Mouse (Mus musculus) B cell, adult 2 months (primary cell): ENCODE data around the gene Dock6.
"Not testable (repeated sequence)": the region's sequence is repeated elsewhere in the genome, so short reads cannot be mapped to it uniquely, and the experiment has no call there.

Experiments used
- DNase-seq, 2 experiments: peaks; one replicate each; pipeline ENCODE4 v3.0.0; 2022

The Dock6 gene

GRCm38 (mm10) chr9:21803986-21804644, 48.3 kb downstream of the Dock6 start:
- peak; percentile 83 for DNase-seq

DNA sequence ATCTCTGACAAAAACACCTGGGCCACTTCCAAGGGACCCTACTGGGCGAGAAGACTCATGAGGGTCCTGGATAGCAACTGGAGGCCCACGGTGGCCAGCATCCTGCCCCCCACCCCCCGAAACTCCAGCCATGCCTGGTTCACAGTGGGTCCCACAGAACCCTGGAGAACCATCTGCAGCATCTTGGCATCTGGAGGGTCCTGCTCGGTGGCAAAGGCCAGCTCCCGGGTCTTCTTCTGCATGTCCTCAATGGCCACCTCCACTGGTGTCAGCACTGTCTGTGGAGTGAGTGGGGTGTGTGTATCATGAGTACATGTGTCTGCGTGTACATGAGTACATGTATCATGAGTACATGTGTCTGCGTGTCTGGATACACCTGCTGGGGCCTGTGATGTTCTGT, 50.8 kb downstream of the Dock6 start:
- no peak for DNase-seq

DNA sequence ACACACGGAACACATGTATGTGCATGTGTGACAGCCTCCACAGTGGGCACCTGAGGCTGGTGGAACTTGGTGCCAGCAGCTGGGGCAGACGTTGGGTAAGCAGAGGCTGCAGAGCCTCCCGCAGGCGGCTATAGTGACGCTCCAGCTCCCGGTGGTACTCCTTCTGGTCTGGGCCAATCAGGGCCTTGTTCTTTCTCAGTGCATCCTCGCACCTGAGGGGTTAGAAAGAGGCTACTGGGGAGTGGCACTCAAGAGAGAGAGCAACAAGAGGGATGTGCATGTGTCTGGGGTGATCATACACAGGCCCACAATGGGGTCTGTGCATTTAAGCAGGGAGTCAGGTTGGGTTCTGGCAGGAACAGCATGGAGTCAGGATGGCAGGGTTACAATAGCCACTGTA, 51.3 kb downstream of the Dock6 start:
- no peak for DNase-seq

GRCm38 (mm10) chr9:21799010-21799350, 53.5 kb downstream of the Dock6 start:
- no peak for DNase-seq

DNA sequence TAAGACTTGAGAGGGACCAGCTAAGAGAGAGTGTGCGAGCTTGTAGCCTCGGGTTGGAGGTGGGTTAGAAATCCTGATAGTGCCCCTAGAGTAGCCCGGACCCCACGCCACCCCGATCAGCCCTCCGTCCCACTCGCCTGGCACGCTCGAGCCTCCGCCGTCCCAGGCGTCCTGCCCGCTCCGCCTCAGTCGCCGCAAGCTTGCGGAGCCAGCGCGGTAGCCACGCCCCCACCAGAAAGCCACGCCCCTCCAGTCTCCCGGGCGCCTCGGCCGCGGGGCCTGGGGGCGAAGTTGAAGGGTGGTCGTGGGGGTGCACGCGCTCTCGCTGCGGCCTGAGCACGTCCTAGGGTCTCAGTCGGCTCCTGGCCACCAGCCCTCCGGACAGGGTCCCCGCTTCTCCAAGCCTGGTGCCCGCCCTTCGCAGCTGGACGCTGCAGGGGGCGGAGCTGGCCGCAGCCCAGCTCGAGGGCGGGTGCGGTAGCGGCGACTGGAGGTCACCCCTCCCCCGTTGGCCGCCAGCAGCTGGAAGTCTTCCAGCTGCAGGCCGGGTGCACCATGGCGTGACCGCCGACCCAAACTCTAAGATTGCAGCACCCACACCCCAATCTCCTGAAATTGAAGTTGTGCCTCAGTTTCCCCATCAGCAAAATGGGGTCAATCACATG, 54.0 kb downstream of the Dock6 start, which contains the start of gene Kank2:
TSS of gene Kank2 (minus strand) at position 400 of the 665 bp plus-strand sequence.
- peak; percentile 85 to 87 for DNase-seq

- DNase-seq: no peak
Measured at GRCm38 (mm10) chr9:21797921-21798344, 54.5 kb downstream of the Dock6 start.

DNA sequence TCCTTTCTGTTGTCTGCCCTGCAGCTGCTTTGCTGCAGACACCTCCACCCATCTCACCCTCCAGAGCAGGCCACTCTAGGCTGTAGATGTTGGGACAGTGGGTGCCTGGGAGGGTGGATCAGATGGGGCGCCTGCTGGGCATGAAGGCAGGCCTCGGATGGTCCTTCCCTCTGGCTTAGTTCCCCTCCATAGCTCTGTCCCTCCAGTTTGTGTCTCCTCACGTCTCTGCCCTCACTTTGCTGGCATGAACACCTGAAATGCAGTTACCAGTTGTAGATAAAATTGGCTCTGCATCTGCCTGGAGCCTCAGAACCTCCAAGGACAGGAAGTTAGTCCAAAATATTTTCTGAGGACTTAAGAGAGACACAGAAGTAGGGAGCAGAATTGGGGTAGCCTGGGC, 55.5 kb downstream of the Dock6 start:
- no peak for DNase-seq

- DNase-seq: no peak
Measured at GRCm38 (mm10) chr9:21796259-21796658, 56.2 kb downstream of the Dock6 start.

DNA sequence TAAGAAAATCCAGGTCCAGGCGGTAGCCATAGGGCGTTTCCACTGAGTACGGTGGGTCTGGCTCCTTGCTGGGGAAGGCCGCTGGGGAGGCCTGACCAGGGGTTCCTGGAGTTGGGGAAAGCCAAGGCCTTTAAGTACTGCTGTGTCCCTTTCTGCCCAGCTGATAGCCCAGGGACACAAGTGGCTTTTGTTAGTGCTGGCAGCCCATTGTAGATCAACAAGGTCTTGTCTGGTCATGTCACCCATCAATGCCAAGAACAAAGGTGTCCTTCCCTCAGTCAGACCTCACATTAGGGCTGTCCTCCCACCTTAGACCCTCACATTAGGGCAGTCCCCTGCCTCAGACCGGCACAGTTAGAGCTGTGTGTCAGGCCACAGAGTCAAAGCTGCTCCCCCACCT, 56.9 kb downstream of the Dock6 start:
- DNase-seq: no peak

GRCm38 (mm10) chr9:21794925-21795324, 57.5 kb downstream of the Dock6 start:
- no peak for DNase-seq

DNA sequence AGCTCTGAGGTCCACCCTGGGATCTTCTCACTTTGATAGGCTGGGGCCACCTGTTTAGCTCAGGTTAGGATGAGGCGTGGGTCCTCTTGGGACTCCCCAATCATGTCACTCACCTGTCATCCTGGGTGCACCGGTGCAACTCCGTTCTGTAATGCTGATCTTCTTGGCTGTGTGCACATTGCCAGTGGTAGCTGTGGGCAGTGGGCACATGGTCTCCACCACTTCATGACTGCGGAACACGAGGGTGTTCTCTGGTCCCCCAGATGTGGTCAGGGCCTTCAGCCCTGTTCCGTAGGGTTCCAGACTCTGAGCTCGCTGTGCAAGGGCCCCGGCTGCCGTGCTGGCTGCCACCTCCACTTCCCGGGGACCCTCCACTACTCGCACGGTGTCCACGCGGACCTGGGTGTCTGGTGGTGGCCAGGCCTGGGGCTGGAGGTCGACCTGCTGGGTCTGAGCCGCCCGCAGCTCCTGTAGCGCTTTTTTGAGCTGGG, 58.0 kb downstream of the Dock6 start:
- no peak for DNase-seq

GRCm38 (mm10) chr9:21793507-21793906, 58.9 kb downstream of the Dock6 start:
- DNase-seq: not testable (repeated sequence)

DNA sequence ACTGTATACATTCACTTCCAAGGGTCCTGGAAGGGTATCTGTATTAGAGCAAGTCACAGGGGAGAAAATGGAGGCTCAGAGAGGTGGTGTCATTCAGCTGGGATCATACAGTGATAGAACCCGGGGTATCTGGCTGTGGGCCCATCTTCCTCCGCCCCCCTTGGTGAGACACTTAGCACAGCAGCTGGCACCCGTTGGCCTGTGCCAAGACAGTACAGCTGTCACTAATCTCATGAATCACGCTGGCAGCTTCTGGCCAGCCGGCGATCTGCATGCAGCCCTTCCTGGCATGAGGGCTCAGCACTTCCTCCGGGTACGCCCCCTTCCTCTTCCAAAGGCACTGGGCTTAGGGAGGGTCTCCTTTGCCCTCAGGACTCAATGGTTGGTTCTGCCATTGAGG, 59.8 kb downstream of the Dock6 start:
- no peak for DNase-seq

DNA sequence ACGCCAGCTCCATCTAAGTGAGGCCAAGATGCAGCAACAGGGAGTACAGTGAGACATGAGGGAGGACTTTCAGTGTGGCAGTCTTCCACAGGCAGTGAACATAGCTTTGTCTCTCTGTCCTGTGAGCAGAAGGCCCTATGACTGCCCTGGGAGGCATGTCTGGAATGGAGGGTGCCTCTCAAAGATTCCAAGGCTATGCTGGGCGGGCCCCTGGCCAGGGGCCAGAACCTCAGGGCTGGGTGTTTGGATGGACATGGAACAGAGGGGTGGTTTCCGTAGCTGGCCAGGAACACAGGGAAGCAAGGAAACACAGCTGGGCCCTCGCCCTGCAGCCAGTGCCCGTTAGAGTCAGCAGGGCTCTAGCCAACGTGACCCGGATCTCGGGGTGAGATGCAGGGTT, 60.6 kb downstream of the Dock6 start:
- no peak for DNase-seq

DNA sequence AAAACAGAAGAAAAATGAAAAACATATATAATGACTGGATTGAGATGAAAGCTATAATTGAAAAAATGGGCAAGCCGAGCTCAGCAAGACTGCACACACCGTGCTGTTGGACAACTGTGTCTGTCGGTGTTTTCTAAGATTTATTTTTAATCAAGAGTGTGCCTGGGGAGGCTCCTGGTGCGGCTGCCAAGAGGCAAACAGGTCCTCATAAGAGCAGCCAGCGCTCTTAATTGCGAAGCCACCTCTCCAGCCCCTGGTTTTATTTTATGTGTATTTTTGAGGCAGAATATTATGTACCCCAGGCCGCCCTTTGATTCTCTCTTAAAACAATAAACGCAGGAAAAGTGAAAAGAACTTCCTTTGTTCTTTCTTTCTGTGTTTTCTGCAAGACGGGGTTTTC, 64.2 kb downstream of the Dock6 start:
- DNase-seq: no peak

- DNase-seq: no peak
Measured at GRCm38 (mm10) chr9:21787654-21788053, 64.8 kb downstream of the Dock6 start.

DNA sequence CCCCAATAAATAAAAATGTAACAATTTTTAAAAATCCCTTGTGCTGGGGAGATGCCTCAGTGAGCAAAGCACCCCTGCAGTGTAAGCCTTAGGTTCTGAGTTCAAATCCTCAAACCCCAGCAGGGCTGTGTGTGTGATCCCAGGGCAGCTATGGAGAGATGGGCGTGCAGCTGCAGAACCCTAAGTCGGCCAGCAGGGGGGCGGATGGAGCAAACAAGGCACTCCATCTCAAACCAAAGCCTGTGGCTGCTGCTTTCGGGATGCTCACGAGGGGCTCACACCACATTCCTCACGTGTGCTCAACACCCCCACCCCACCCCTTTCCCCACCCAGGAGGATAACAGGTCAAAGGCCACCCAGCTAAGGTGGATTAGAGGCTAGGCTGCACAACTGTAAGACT, 65.5 kb downstream of the Dock6 start:
- peak; percentile 64 to 65 for DNase-seq

DNA sequence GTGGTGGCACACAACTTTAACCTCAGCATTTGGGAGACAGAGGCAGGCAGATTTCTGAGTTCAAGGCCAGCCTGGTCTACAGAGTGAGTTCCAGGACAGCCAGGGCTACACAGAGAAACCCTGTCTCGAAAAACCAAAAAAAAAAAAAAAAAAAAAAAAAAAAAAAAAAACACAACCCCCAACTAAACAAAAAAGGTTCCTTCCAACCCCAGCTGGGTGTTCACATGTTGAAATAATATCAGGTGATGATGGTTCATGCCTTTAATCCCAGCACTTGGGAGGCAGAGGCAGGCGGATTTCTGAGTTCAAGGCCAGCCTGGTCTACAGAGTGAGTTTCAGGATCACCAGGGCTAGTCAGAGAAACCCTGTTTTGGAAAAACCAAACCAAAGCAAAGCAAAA, 66.1 kb downstream of the Dock6 start:
- DNase-seq: not testable (repeated sequence)

- no peak for DNase-seq
Measured at GRCm38 (mm10) chr9:21784517-21785307, 67.7 kb downstream of the Dock6 start.

DNA sequence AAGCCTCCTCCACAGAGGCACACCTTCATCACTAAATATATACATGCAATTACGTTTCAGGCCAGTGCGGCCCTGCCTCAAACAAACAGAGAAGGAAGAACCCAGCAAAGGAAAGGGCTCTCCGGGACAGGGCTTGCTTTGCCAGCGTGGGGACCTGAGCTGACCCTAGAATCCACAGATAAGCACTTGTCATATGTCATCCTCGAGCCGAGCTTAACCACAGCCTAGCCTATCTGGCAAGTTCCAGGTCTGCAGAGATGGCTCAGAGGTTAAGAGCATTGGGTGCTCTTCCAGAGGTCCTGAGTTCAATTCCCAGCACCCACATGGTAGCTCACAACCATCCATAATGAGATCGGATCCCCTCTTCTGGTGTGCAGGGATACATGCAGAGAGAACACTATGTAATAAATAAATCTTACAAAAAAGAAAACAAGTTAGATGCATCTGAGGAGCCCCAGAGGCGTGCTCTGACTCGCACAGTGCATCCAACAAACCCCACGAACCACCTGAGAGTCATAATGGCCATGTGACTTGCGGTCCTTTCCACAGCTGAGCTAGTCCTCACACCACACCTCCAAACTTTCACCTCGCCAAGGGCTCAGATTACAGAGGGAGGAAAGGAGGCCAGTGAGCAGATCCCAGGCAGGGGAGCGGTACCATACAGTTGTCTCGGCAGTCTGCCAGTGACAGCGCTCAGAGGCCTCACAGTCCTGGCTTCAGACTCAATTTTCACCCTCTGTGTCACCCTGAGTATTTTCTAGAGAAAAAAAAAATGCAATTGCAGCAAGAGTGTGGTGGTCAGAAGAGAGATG, 70.6 kb downstream of the Dock6 start:
- no peak for DNase-seq

DNA sequence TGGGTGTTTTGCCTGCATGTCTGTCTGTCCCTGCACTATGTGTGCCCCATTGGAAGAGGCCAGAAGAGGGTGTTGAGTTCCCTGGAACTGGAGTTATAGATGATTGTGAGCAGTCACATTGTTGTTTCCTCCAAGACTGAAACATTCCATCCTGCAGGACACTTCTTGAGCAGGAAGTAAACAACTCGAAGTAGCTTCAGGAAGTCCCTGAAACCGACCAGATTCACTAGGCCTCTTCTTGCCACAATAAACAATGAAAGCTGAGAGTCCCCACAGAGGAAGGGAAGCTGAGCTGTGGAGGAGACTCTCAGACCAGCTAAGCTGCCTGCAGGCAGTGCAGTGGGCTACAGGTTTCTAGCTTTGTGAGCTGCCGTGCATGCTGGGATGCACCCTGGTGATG, 74.7 kb downstream of the Dock6 start:
- no peak for DNase-seq

DNA sequence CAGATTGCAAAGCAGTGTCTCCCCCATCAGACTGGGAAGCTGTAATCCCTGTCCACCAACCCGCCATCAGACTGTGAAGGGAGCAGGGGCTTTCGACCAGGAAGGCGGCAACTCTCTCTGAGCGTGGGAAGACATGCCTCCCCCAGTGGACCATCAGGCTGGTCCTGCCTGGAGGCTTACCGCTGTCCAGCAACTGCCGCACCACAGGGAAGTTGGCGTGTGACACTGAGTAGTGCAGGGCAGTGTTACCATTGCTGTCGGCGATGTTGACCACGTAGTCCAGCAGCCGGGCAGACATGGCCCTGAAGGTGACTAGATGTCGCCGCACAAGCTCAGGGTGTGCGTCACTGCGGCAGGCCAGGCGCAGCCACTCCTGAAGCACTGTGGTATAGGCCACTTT, 78.1 kb downstream of the Dock6 start:
- DNase-seq: no peak

- DNase-seq: not testable (repeated sequence)
Measured at GRCm38 (mm10) chr9:21773396-21773795, 79.0 kb downstream of the Dock6 start.
